Mouse (Mus musculus) c-Kit-positive CD71-positive TER-119-positive erythroid progenitor cells, embryonic 14.5 days (primary cell): ENCODE measurements around the gene Tmem9b.

Experiments
- DNase-seq: peaks from one replicate; pipeline ENCODE4 v3.0.0-alpha.2; 2013; ENCODE audit warnings: low spot score

Tmem9b gene

DNA sequence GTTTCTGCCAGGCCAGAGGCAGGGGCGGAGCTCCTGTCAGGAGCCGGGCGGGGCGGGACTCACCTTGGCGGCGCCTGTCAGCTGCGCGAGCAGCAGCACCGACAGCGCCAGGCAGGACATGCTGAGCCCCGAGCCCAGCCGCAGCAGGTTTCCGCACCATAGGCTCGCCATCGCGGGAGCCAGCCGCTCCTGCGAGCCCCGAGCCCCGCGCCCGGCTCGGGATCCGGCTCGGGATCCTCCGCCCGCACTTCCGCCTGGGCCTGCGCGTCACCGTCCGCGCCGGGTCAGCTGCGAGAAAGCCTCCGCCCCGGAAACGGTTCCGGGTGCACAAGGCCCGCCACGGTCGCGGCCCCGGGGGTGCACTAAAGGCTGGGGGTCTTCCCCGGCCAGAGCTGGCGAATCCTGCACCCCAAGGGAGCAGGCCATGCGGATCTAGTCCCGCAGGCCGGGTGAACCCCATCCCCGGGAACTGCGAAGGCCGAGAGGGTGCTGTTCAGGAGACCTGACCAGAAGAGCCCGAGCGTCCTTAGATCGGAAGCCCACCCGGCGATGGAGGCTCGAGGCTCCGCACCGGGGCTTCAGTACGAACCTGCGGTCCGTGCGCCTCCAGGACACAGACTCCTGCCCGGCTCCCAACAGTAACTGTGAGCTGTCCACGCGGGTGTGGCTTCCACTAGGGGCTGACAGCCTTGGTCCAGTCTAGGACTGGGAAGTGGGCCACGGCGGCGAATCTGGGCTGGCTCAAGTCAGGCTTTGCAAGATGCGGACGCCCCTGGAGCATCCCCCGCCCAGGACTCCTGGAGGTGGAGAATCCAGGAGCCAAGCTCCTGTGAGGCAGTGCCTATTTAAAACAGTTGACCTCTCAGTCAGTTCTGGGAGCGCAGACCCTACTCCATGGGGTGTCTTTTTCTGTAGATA is at the start of gene Tmem9b:
Tmem9b (minus strand) TSS at position 868 of the 918 bp plus-strand sequence.
- DNase-seq: peak; percentile 63

DNA sequence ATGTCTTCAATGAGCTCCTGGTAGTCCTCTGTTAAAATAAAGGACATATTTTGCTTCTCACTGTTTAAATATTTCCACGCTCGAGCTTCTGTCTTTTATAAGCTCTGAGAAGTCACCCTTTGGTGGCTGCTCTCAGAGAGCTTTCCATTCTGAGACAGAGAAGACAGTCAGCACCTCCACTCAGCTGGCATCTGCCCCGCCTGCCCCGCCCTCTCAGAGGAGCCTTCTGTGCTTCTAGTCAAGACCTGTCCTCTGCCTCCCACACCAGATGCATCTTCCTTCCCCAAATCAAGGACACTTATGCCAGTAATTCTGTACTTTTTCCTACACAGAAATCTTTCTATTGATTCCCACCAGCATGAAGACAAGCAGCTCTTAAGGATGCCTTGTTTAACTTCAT is 48.0 kb upstream of the Tmem9b start:
- no peak for DNase-seq

GRCm38 (mm10) chr7:109799168-109799567 is 46.5 kb upstream of the Tmem9b start:
- DNase-seq: no peak

DNA sequence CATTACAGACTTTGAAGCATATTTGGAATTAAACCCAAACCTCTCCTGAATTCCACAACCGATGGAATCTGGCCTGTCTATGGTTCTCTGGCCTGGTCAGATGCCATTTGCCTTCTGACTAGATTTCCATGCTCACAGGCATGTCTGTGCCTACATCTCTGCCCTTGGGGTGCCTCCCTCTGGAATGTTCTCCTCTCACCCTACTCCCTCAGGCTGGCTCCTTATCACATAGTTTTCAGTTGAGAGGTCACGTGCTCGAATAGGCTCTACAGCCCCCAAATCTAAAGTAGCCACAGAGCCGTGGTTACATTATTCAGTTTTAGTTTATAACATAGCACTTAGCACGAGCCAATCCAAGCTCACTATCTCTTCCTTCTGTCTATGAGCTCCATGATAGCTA is 42.9 kb upstream of the Tmem9b start:
- DNase-seq: no peak

DNA sequence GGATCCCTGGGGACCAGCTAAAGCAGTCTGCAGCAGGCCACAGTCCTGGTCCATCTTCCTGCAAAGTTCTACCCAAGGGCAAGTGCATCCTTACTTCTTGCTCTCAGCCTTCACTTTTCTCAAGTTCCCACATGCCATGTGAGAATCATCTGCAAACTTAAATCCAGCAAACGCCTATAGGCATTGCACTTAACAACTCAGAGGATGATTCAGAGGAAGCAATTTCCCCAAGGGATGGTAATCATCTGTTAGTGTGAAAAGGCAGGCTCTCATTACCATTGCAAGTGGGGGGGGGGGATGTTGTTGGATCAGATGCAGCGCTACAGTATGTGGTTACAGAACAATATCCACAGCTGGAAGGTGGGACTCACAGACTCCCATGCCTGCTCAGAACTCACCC is 41.9 kb upstream of the Tmem9b start:
- no peak for DNase-seq

DNA sequence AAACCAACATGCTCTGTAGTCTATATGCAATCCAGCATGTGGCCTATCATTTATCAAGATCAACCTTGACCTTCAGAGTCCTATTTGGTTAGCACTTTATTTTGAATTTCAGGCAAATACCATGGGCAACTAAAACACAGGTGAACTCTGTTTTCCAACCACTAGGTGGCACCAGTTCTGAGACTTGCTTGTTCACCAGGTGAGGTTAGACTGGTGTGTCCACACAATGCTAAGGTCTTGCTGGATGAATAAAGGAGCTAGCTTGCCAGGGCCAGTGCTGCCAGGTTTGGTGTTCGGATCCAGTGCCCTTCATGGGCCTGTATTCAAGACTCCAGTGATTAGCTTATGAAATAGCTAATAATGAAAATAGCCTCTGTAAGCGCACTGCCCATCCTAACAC is 40.1 kb upstream of the Tmem9b start:
- DNase-seq: peak; percentile 63

GRCm38 (mm10) chr7:109790818-109791217 is 38.1 kb upstream of the Tmem9b start:
- no peak for DNase-seq

DNA sequence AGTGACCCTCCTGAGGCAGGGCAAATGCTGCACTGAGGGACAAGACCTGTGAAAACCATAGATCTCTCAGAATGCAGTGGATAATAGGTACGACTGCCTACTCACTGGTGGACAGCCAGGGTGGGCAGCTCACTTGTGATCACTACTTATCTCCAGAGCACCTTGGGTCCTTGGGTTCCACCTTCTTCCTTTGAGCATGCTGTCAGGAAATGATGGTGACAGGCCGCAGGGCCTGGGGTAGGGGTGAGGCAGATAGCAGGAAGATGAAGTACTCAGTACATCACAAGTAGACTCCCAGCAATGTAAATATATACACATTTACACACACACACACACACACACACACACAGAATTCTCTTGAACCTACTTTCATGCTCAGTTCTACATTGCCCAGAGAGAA is 35.2 kb upstream of the Tmem9b start:
- DNase-seq: no peak

- no peak for DNase-seq
These were observed 30.6 kb upstream of the Tmem9b start for GRCm38 (mm10) chr7:109783281-109783680.

DNA sequence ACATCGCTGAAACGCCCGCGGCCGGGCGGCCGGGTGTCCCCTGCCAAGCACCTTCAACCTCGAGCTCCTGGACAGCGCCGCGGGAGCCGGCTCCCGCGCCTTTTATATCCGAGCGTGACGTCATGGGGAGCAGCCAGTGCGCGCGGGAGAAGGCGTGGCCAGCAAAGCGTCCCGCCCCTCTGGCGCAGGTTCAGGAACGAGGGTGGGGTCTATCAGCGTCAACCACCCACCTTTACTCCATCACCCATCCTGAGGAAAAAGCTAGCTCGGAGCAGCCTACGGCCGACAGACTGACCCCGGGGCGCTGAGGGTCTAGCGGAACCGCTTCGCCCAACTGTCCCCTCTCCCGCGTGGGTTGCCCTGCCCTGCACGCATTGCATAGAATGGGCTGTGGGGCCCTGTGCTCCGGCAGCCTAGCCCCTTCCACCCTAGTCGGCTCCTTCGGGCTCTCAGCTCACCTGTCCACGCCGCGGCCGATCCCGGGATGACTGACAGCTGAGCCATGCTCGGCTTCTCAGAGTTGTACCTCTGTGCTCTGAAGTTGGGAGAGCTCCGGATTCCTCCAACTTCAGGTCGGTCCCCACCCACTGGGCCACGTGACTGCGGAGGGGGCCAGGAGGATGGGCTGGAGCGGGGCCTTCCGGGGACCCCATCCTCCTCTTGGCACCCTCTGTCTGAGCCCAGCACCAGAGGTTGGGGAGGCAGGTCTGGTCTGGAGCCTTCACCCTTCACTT is 29.0 kb upstream of the Tmem9b start, which contains the start of gene Nrip3:
Nrip3 (minus strand) TSS at position 556 of the 734 bp plus-strand sequence.
- DNase-seq: peak; percentile 74

DNA sequence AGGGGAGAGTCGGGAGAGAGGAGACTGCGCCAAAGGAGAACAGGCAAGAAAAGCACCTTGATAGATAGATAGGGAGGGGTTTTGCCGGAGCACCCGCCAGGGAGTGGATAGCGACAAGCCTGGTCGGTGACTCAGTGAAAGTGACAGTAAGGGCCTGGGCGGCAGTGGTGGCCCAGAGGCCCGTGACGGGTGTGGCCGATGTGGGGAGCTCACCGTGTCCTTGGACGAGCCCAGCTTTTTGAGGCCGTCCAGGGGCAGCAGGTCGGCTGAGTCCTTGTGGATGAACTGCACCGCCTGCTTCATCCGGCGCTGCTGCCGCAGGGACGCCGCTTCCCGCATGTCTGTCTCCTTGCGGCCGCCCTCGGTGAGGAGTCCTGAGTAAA is 28.4 kb upstream of the Tmem9b start:
- DNase-seq: peak; percentile 48

DNA sequence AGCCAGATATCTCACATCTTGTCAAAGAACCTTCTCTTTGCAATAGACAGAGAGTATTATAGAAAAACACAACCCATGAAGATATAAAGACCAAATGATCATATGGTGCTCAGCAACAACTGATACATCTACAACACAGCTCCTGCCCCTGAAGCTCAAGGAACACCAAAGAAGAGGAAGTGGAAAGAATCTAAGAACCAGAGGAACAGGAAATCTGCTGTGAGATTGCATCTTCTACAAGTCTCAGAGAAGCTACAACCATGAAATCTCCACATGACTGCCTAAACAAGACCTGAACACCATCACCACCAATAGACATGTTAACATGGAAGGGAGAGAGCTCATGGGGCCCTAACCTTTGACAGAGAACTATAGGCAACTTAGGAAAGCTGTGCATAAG is 19.6 kb upstream of the Tmem9b start:
- no peak for DNase-seq

DNA sequence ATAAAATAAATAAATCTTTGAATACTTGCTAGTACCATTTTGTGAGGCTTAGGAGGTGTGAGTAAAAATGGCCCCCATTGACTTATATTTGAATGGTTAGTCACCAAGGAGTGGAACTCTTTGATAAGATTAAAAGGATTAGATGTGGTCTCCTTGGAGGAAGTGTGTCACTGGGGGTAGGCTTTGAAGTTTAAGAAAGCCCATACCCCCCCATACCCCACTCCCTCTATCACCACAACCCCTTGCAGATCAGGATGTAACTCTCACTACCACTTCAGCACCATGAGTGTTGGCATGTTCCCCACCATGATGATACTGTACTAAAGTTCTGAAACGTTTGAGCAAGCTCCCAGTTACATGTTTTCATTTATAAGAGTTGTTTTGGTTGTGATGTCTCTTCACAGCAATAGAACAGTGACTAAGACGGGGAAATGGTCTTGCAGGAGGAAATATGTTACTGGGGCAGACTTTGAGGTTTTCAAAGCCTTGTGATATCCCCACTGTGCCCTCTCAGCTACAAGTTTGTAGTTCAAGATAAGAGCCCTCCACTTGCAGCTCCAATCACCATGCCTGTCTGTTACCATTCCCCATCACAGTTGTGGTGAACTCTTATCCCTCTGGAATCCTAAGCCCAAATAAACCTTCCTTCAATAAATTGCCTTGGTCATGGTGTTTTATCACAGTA is 16.2 kb upstream of the Tmem9b start:
- no peak for DNase-seq

GRCm38 (mm10) chr7:109767575-109768350 is 15.1 kb upstream of the Tmem9b start:
- DNase-seq: peak; percentile 57

- no peak for DNase-seq
These were observed 11.3 kb upstream of the Tmem9b start for GRCm38 (mm10) chr7:109764009-109764408.

DNA sequence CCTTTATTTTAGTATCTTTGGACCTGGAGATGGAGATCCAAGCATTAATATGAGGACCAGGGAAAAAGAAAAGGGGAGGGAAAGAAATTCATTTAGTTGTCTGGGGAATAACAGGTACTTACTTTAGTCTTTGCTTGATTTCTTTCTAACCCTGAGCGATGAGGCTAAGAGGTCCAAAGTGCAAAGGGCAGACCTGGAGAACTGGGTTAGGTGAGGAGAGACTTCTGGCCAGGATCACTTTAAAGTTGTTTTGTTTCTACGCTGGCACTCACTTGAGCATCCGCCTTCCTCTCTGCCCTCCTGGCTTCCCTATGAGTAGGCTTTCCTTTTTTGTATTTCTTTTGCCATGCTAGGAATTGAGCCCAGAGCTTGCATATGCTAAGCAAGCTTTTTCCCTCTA is 3.6 kb upstream of the Tmem9b start:
- no peak for DNase-seq

DNA sequence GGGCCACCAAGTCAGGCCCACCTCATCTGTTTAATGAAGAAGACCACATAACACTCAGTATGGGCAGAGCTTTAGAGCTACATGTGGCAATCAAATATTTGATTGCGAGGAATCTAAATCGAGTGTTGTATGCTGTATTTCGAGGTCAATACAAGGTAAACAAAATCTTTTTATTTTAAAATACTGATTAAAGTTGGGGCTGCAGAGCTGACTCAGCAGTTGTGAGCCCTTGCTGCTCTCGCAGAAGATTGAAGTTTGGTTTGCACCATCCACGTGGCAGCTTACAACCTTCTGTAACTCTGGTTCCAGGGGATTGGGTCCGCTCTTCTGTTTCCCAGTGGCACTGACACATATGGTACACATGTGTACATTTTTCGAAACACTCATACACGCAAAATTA is 1.4 kb upstream of the Tmem9b start:
- no peak for DNase-seq

- peak; percentile 31 for DNase-seq
These were observed 1.2 kb downstream of the Tmem9b start for GRCm38 (mm10) chr7:109751427-109752007.

- DNase-seq: no peak
These were observed 4.9 kb downstream of the Tmem9b start for GRCm38 (mm10) chr7:109747747-109748146.

GRCm38 (mm10) chr7:109741703-109742102 is 11.0 kb downstream of the Tmem9b start:
- DNase-seq: no peak

DNA sequence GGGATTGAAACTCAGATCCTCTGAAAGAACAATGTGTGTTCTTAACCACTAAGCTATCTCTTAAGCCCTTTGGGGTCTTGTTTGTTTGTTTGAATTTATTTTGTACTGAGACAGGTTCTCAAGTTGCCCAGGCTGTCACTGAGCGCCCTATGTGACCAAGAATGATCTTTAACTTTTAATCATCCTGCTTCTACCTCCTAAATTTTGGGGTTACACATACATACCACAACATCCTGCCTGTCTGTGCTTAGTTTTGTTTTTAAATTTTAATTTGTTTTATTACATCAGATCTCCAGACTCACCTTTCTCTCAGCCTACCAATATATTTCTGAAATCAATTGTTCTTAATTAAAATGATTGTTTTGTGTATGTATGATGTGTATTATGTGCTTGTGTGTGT is 11.6 kb downstream of the Tmem9b start:
- no peak for DNase-seq
